Mouse (Mus musculus): ENCODE data around the gene Wwc2. TPM values are rescaled to one million over a fixed set of nuclear protein-coding genes. Genes with fewer than 3 reads are reported as not detected.
"Not testable (repeated sequence)": the region's sequence is repeated elsewhere in the genome, so short reads cannot be mapped to it uniquely, and the experiment has no call there.

The Wwc2 gene
- polyA plus RNA-seq, 1 experiment from 2014 or later, result 17.1 TPM

GRCm38 (mm10) chr8:47843063-47843462, 147.7 kb downstream of the Wwc2 start:
- 82% methylated on average over 7 of the region's 7 CpGs for WGBS
- ATAC-seq (ENCODE audit: insufficient read depth) (no peak), DNase-seq (no peak)
- Histone ChIP-seq H3K27me3 (ENCODE audit: insufficient read depth, low read length) (no peaks in the 10 kb centered on the region), H3K36me3 (ENCODE audit: insufficient read depth) (peaks cover 65% of the 10 kb centered on the region), H3K9me3 (ENCODE audit: low read depth, low read length) (no peaks in the 10 kb centered on the region), H3K9ac (no peak overlapping the region), H3K4me2 (no peak overlapping the region), H3K27ac (ENCODE audit: low read depth) (no peak overlapping the region), H3K4me3 (ENCODE audit: low read depth, low read length) (no peak overlapping the region), H3K4me1 (ENCODE audit: insufficient read depth) (no peaks in the 10 kb centered on the region)
- peak; percentile 17; the same call in 1 of the 2 replicates for TF ChIP-seq CTCF (IDR thresholded peaks at IDR 0.05; ENCODE audit: low read depth)

GRCm38 (mm10) chr8:47833944-47834343, 156.8 kb downstream of the Wwc2 start:
- Histone ChIP-seq H3K9me3 (ENCODE audit: low read depth, low read length) (no peaks in the 10 kb centered on the region), H3K4me2 (no peak overlapping the region), H3K36me3 (ENCODE audit: insufficient read depth) (peaks cover 33% of the 10 kb centered on the region), H3K27me3 (ENCODE audit: insufficient read depth, low read length) (no peaks in the 10 kb centered on the region), H3K27ac (ENCODE audit: low read depth) (no peak overlapping the region), H3K9ac (no peak overlapping the region), H3K4me3 (ENCODE audit: low read depth, low read length) (no peak overlapping the region), H3K4me1 (ENCODE audit: insufficient read depth) (no peaks in the 10 kb centered on the region)
- no peak for TF ChIP-seq CTCF (IDR thresholded peaks at IDR 0.05; ENCODE audit: low read depth)
- 59% methylated on average over 1 of the region's 1 CpGs for WGBS
- DNase-seq, result no peak
- ATAC-seq (ENCODE audit: insufficient read depth), result no peak

GRCm38 (mm10) chr8:47832616-47833015, 158.1 kb downstream of the Wwc2 start:
- H3K27me3 ChIP-seq (ENCODE audit: insufficient read depth, low read length), result no peaks in the 10 kb centered on the region
- H3K4me3 ChIP-seq (ENCODE audit: low read depth, low read length), result no peak overlapping the region
- no peak for TF ChIP-seq CTCF (IDR thresholded peaks at IDR 0.05; ENCODE audit: low read depth)
- 49% methylated on average over 6 of the region's 6 CpGs for WGBS
- no peak overlapping the region for H3K9ac ChIP-seq
- peaks cover 37% of the 10 kb centered on the region for H3K36me3 ChIP-seq (ENCODE audit: insufficient read depth)
- H3K4me1 ChIP-seq (ENCODE audit: insufficient read depth), result no peaks in the 10 kb centered on the region
- H3K9me3 ChIP-seq (ENCODE audit: low read depth, low read length), result no peaks in the 10 kb centered on the region
- ATAC-seq (ENCODE audit: insufficient read depth) (no peak), DNase-seq (no peak)
- H3K4me2 ChIP-seq, result no peak overlapping the region
- H3K27ac ChIP-seq (ENCODE audit: low read depth), result no peak overlapping the region

GRCm38 (mm10) chr8:47826911-47827310, 163.8 kb downstream of the Wwc2 start:
- H3K4me3 ChIP-seq (ENCODE audit: low read depth, low read length), result no peak overlapping the region
- no peak for DNase-seq
- H3K4me1 ChIP-seq (ENCODE audit: insufficient read depth), result no peaks in the 10 kb centered on the region
- no peak overlapping the region for H3K9ac ChIP-seq
- WGBS, result 81% methylated on average over 9 of the region's 9 CpGs
- no peak overlapping the region for H3K27ac ChIP-seq (ENCODE audit: low read depth)
- H3K27me3 ChIP-seq (ENCODE audit: insufficient read depth, low read length), result no peaks in the 10 kb centered on the region
- H3K4me2 ChIP-seq, result no peak overlapping the region
- no peaks in the 10 kb centered on the region for H3K9me3 ChIP-seq (ENCODE audit: low read depth, low read length)
- peaks cover 29% of the 10 kb centered on the region for H3K36me3 ChIP-seq (ENCODE audit: insufficient read depth)
- TF ChIP-seq CTCF (IDR thresholded peaks at IDR 0.05; ENCODE audit: low read depth), result no peak
- no peak for ATAC-seq (ENCODE audit: insufficient read depth)

- Histone ChIP-seq H3K4me2 (no peak overlapping the region), H3K4me1 (ENCODE audit: insufficient read depth) (no peaks in the 10 kb centered on the region), H3K9me3 (ENCODE audit: low read depth, low read length) (no peaks in the 10 kb centered on the region), H3K27me3 (ENCODE audit: insufficient read depth, low read length) (no peaks in the 10 kb centered on the region), H3K4me3 (ENCODE audit: low read depth, low read length) (no peak overlapping the region), H3K36me3 (ENCODE audit: insufficient read depth) (peaks cover 20% of the 10 kb centered on the region; the same call in 1 of the 2 replicates), H3K9ac (no peak overlapping the region), H3K27ac (ENCODE audit: low read depth) (no peak overlapping the region)
- ATAC-seq (ENCODE audit: insufficient read depth) (no peak), DNase-seq (no peak)
- 66% methylated on average over 5 of the region's 5 CpGs for WGBS
- no peak for TF ChIP-seq CTCF (IDR thresholded peaks at IDR 0.05; ENCODE audit: low read depth)
These were observed 165.1 kb downstream of the Wwc2 start for GRCm38 (mm10) chr8:47825596-47825995.

GRCm38 (mm10) chr8:47824182-47824581, 166.5 kb downstream of the Wwc2 start, which contains the start of gene Cldn22:
Cldn22 (plus strand) TSS chr8:47824482.
- Histone ChIP-seq H3K9ac (no peak within 1 kb of the TSS), H3K36me3 (ENCODE audit: insufficient read depth) (0 out of 2 replicates have a peak, but pooled peaks cover 6% of the 10 kb centered on the region), H3K27me3 (ENCODE audit: insufficient read depth, low read length) (no peaks in the 10 kb centered on the region), H3K4me3 (ENCODE audit: low read depth, low read length) (no peak within 1 kb of the TSS), H3K4me1 (ENCODE audit: insufficient read depth) (no peaks in the 10 kb centered on the region), H3K9me3 (ENCODE audit: low read depth, low read length) (no peaks in the 10 kb centered on the region), H3K4me2 (no peak within 1 kb of the TSS), H3K27ac (ENCODE audit: low read depth) (no peak within 1 kb of the TSS)
- WGBS, result 70% methylated on average over 13 of the region's 13 CpGs
- TF ChIP-seq CTCF (IDR thresholded peaks at IDR 0.05; ENCODE audit: low read depth), result no peak
- no peak for ATAC-seq (ENCODE audit: insufficient read depth)
- no peak for DNase-seq

- H3K27ac ChIP-seq (ENCODE audit: low read depth), result no peak overlapping the region
- H3K27me3 ChIP-seq (ENCODE audit: insufficient read depth, low read length), result no peaks in the 10 kb centered on the region
- no peaks in the 10 kb centered on the region for H3K4me1 ChIP-seq (ENCODE audit: insufficient read depth)
- no peak overlapping the region for H3K4me3 ChIP-seq (ENCODE audit: low read depth, low read length)
- ATAC-seq (ENCODE audit: insufficient read depth) (no peak; the same call in 1 of the 2 replicates), DNase-seq (peak; percentile 22)
- no peaks in the 10 kb centered on the region for H3K9me3 ChIP-seq (ENCODE audit: low read depth, low read length)
- H3K4me2 ChIP-seq, result no peak overlapping the region
- H3K36me3 ChIP-seq (ENCODE audit: insufficient read depth), result 0 out of 2 replicates have a peak, but pooled peaks cover 2% of the 10 kb centered on the region
- WGBS, result 37% methylated on average over 10 of the region's 10 CpGs
- no peak for TF ChIP-seq CTCF (IDR thresholded peaks at IDR 0.05; ENCODE audit: low read depth)
- H3K9ac ChIP-seq, result no peak overlapping the region
These were observed 166.9 kb downstream of the Wwc2 start for GRCm38 (mm10) chr8:47823777-47824176.

- WGBS, result 69% methylated on average over 7 of the region's 9 CpGs
- H3K36me3 ChIP-seq (ENCODE audit: insufficient read depth); DNase-seq; H3K27me3 ChIP-seq (ENCODE audit: insufficient read depth, low read length); H3K4me1 ChIP-seq (ENCODE audit: insufficient read depth); H3K4me3 ChIP-seq (ENCODE audit: low read depth, low read length); H3K9me3 ChIP-seq (ENCODE audit: low read depth, low read length); H3K9ac ChIP-seq; H3K4me2 ChIP-seq; H3K27ac ChIP-seq (ENCODE audit: low read depth): not testable (repeated sequence)
- peak; percentile 9; the same call in 1 of the 2 replicates for ATAC-seq (ENCODE audit: insufficient read depth)
These were observed 168.2 kb downstream of the Wwc2 start for GRCm38 (mm10) chr8:47822541-47822940.

Data from lung, embryonic 14.5 days (tissue).